Mouse (Mus musculus) heart, adult 2 months (tissue): Measurements from ENCODE around the gene Lcmt1. TPM values are rescaled to one million over a fixed set of nuclear protein-coding genes. Genes with fewer than 3 reads are reported as not detected.

ENCODE experiments used
- DNase-seq, 2 experiments: peaks; one replicate each; pipeline ENCODE4 v3.0.0; 2021
- H3K27ac ChIP-seq: fragments of 200-600 bp; 2 replicates; pipeline ENCODE4 v1.8.1; 2022
- H3K27me3 ChIP-seq: fragments of 200-500 bp; 2 replicates; pipeline ENCODE4 v1.6.1; 2012; ENCODE audit warnings: mild to moderate bottlenecking, low read length, inconsistent platforms, mixed read lengths; ENCODE audit not compliant: control insufficient read depth, insufficient read depth
- H3K36me3 ChIP-seq: fragments of 200-500 bp; 2 replicates; pipeline ENCODE4 v1.6.1; 2012; ENCODE audit warnings: low read length, inconsistent platforms; ENCODE audit not compliant: control insufficient read depth, insufficient read depth
- H3K4me1 ChIP-seq: fragments of 200-500 bp; 2 replicates; pipeline ENCODE4 v1.6.1; 2011; ENCODE audit warnings: low read length; ENCODE audit not compliant: control insufficient read depth, insufficient read depth
- H3K4me3 ChIP-seq: fragments of 200-600 bp; 2 replicates; pipeline ENCODE4 v1.8.1; 2022
- H3K79me2 ChIP-seq: fragments of 200-500 bp; replicated peaks from 2 replicates; pipeline ENCODE4 v1.6.1; 2012; ENCODE audit warnings: mild to moderate bottlenecking, inconsistent platforms, low read length, moderate library complexity, mixed read lengths; ENCODE audit not compliant: control insufficient read depth, insufficient read depth
- H3K9ac ChIP-seq: fragments of 200-500 bp; 2 replicates; pipeline ENCODE4 v1.6.1; 2012; ENCODE audit warnings: low read depth, mild to moderate bottlenecking, control low read depth, inconsistent platforms, low read length, mixed read lengths
- CTCF ChIP-seq: fragments of 200-600 bp; IDR thresholded peaks from 2 replicates; pipeline ENCODE4 v1.8.1; 2022; ENCODE audit warnings: antibody characterized with exemption, mild to moderate bottlenecking, moderate library complexity
- EP300 ChIP-seq: fragments of 200-500 bp; IDR thresholded peaks from 2 replicates; pipeline ENCODE4 v1.6.1; 2011; ENCODE audit warnings: low read depth, low read length, control low read depth; ENCODE audit not compliant: insufficient read depth
- POLR2A ChIP-seq: fragments of 200-500 bp; IDR thresholded peaks from 2 replicates; pipeline ENCODE4 v1.6.1; 2011; ENCODE audit warnings: mild to moderate bottlenecking, low read depth, low read length, control low read depth; ENCODE audit not compliant: insufficient read depth
- WGBS: fragments of 180-500 bp; shearing (Covaris S2); methylation state at CpG from one replicate; pipeline ENCODE4 v1.1.7; 2018; 5-methylcytosine and 5-hydroxymethylcytosine counted together
- intact Hi-C: fragments of 180-260 bp; cut with DNase I; formaldehyde crosslinking; loops from one replicate; pipeline ENCODE4 v1.15.1; 2025
- polyA plus RNA-seq: library from polyadenylated mRNA; depleted of rRNA; stranded (reverse); fragments of >200 nt; gene quantifications from 2 replicates; pipeline ENCODE4 v1.2.3, GENCODE M21; 2012
- total RNA-seq, 2 experiments: library from RNA; stranded (reverse); gene quantifications; 2 replicates each; pipeline ENCODE4 v1.2.3; 2021

The Lcmt1 gene
- total and polyA plus RNA-seq, 3 experiments: 18.5 to 22.0 (median 21.7) TPM

- H3K4me3 ChIP-seq: peak overlapping the region; percentile 85
- intact Hi-C loops: loop anchor here (5.0 kb wide), 1 partner anchor 35 kb away; no protein-coding TSS in a partner anchor
- DNase-seq: no peak
- peak overlapping the region; percentile 21; the same call in 1 of the 2 replicates for H3K9ac ChIP-seq
- peaks cover 7% of the 10 kb centered on the region for H3K79me2 ChIP-seq
- WGBS: 50% methylated on average over 16 of the region's 16 CpGs
- no peaks in the 10 kb centered on the region for H3K27me3 ChIP-seq
- no peak for TF ChIP-seq CTCF
- no peak for TF ChIP-seq POLR2A
- no peak for TF ChIP-seq EP300
- peak overlapping the region; percentile 81 for H3K27ac ChIP-seq
- peaks cover 9% of the 10 kb centered on the region for H3K36me3 ChIP-seq
- peaks cover 30% of the 10 kb centered on the region for H3K4me1 ChIP-seq
These were observed 2.1 kb upstream of the Lcmt1 start for GRCm38 (mm10) chr7:123367218-123368150.

- H3K27ac ChIP-seq: peak overlapping the region; percentile 81
- DNase-seq: no peak
- 77% methylated on average over 2 of the region's 2 CpGs for WGBS
- TF ChIP-seq CTCF (no peak), EP300 (no peak), POLR2A (no peak)
- H3K36me3 ChIP-seq: peaks cover 9% of the 10 kb centered on the region
- peaks cover 28% of the 10 kb centered on the region for H3K4me1 ChIP-seq
- H3K9ac ChIP-seq: 0 out of 2 replicates have a peak overlapping the region, but pooled peaks have one; percentile 11
- peak overlapping the region; percentile 85 for H3K4me3 ChIP-seq
- intact Hi-C loops: loop anchor here (5.0 kb wide), 1 partner anchor 36 kb away; no protein-coding TSS in a partner anchor
- H3K27me3 ChIP-seq: no peaks in the 10 kb centered on the region
- peaks cover 7% of the 10 kb centered on the region for H3K79me2 ChIP-seq
These were observed 1.4 kb upstream of the Lcmt1 start for GRCm38 (mm10) chr7:123368187-123368586.

GRCm38 (mm10) chr7:123368778-123369746 is 522 bp upstream of the Lcmt1 start:
- Histone ChIP-seq H3K36me3 (peaks cover 9% of the 10 kb centered on the region), H3K9ac (peak overlapping the region; percentile 85), H3K4me3 (peak overlapping the region; percentile 85), H3K4me1 (peaks cover 27% of the 10 kb centered on the region), H3K27me3 (no peaks in the 10 kb centered on the region), H3K27ac (peak overlapping the region; percentile 81), H3K79me2 (peaks cover 7% of the 10 kb centered on the region)
- no peak for DNase-seq
- TF ChIP-seq EP300: no peak
- 2% methylated on average over 49 of the region's 51 CpGs for WGBS
- intact Hi-C loops: loop anchor here (5.0 kb wide), 1 partner anchor 37 kb away; no protein-coding TSS in a partner anchor

GRCm38 (mm10) chr7:123370700-123371099 is 1.1 kb downstream of the Lcmt1 start:
- Histone ChIP-seq H3K27ac (peak overlapping the region; percentile 81), H3K36me3 (peaks cover 7% of the 10 kb centered on the region), H3K9ac (peak overlapping the region; percentile 68), H3K4me3 (peak overlapping the region; percentile 85), H3K79me2 (peaks cover 3% of the 10 kb centered on the region; the same call in 1 of the 2 replicates), H3K27me3 (no peaks in the 10 kb centered on the region), H3K4me1 (peaks cover 17% of the 10 kb centered on the region)
- TF ChIP-seq EP300 (no peak), CTCF (no peak), POLR2A (no peak)
- intact Hi-C loops: loop anchor here (10.0 kb wide), 1 partner anchor 396 kb away; no protein-coding TSS in a partner anchor
- DNase-seq: no peak
- WGBS: 65% methylated on average over 9 of the region's 9 CpGs

GRCm38 (mm10) chr7:123371501-123371900 is 1.9 kb downstream of the Lcmt1 start:
- H3K36me3 ChIP-seq: peaks cover 5% of the 10 kb centered on the region; the same call in 1 of the 2 replicates
- TF ChIP-seq EP300 (no peak), POLR2A (no peak), CTCF (peak; percentile 51)
- H3K9ac ChIP-seq: no peak overlapping the region
- peaks cover 3% of the 10 kb centered on the region; the same call in 1 of the 2 replicates for H3K79me2 ChIP-seq
- intact Hi-C loops: loop anchor here (10.0 kb wide), 1 partner anchor 397 kb away; no protein-coding TSS in a partner anchor
- WGBS: 57% methylated on average over 3 of the region's 3 CpGs
- no peak overlapping the region for H3K4me3 ChIP-seq
- H3K27ac ChIP-seq: no peak overlapping the region
- H3K27me3 ChIP-seq: no peaks in the 10 kb centered on the region
- no peak for DNase-seq
- H3K4me1 ChIP-seq: peaks cover 11% of the 10 kb centered on the region
